Mouse (Mus musculus) hindbrain, embryonic 15.5 days (tissue): Measurements from ENCODE around the gene Igfbp2. TPM values are rescaled to one million over a fixed set of nuclear protein-coding genes. Genes with fewer than 3 reads are reported as not detected.

Experiments used
- ATAC-seq: fragments of 200-750 bp; cut with Nextera tagmentation; 2 replicates; pipeline ENCODE4 v1.8.0; 2017; ENCODE audit warnings: low read depth, moderate number of reproducible peaks, moderate TSS enrichment; ENCODE audit not compliant: low FRiP score
- H3K27ac ChIP-seq: fragments of 300-500 bp; sonication (generic); replicated peaks from 2 replicates; pipeline ENCODE4 v1.5.1; 2015; ENCODE audit warnings: mild to moderate bottlenecking, inconsistent platforms
- H3K27me3 ChIP-seq: fragments of 300-500 bp; sonication (generic); 2 replicates; pipeline ENCODE4 v1.6.1; 2015; ENCODE audit warnings: control low read depth, inconsistent platforms
- H3K36me3 ChIP-seq: fragments of 300-500 bp; sonication (generic); 2 replicates; pipeline ENCODE4 v1.6.1; 2015; ENCODE audit warnings: control low read depth, inconsistent platforms
- H3K4me1 ChIP-seq: fragments of 300-500 bp; sonication (generic); replicated peaks from 2 replicates; pipeline ENCODE4 v1.6.1; 2015; ENCODE audit warnings: control low read depth, inconsistent platforms
- H3K4me2 ChIP-seq: fragments of 300-500 bp; sonication (generic); 2 replicates; pipeline ENCODE4 v1.6.1; 2015; ENCODE audit warnings: moderate library complexity, mild to moderate bottlenecking, inconsistent platforms
- H3K4me3 ChIP-seq: fragments of 300-500 bp; sonication (generic); 2 replicates; pipeline ENCODE4 v1.5.1; 2015; ENCODE audit warnings: mild to moderate bottlenecking, inconsistent platforms
- H3K9ac ChIP-seq: fragments of 300-500 bp; sonication (generic); 2 replicates; pipeline ENCODE4 v1.6.1; 2015; ENCODE audit warnings: inconsistent platforms
- H3K9me3 ChIP-seq: fragments of 300-500 bp; sonication (generic); 2 replicates; pipeline ENCODE4 v1.6.1; 2016; ENCODE audit warnings: control low read depth, inconsistent platforms
- WGBS: fragments of 180-500 bp; shearing (Covaris S2); methylation state at CpG from one replicate; pipeline ENCODE4 v1.1.7; 2015; 5-methylcytosine and 5-hydroxymethylcytosine counted together
- polyA plus RNA-seq: library from polyadenylated mRNA; unstranded; fragments of >200 nt; fragmentation: Nextera tagmentation; extraction: Ambion mirVana; gene quantifications from 2 replicates; pipeline ENCODE4 v1.2.1, GENCODE M21; 2015

The Igfbp2 gene
- polyA plus RNA-seq, 1 experiment from 2014 or later: 463 TPM

DNA sequence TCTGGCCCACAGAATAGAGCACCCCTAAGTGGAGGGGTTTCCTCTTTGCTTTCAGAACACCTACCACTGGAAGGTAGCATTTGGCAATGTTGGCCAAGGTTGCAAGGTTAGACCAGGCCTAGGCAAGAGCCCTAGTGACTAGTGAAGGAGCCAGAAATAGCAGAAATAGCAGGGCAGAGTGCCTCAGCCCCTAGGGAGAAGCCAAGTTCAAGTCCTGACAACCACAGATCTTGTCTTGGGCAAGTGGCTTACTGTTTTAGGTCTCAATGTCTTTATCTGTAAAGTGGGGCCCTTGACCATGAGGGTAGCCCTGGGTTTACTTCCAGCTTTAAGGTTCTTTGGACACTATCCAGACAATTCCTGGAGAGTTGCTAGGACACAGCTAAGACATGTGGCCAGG, 45.0 kb downstream of the Igfbp2 start:
- Histone ChIP-seq H3K4me1 (peaks cover 49% of the 10 kb centered on the region), H3K4me3 (no peak overlapping the region), H3K36me3 (no peaks in the 10 kb centered on the region), H3K27ac (no peak overlapping the region), H3K27me3 (0 out of 2 replicates have a peak, but pooled peaks cover 4% of the 10 kb centered on the region), H3K4me2 (peak overlapping the region; percentile 98), H3K9ac (no peak overlapping the region), H3K9me3 (no peaks in the 10 kb centered on the region)
- ATAC-seq: no peak

GRCm38 (mm10) chr1:72869681-72870614, 45.6 kb downstream of the Igfbp2 start:
- Histone ChIP-seq H3K27me3 (0 out of 2 replicates have a peak, but pooled peaks cover 4% of the 10 kb centered on the region), H3K4me3 (peak overlapping the region; percentile 54), H3K36me3 (no peaks in the 10 kb centered on the region), H3K27ac (peak overlapping the region; percentile 65), H3K9ac (peak overlapping the region; percentile 45), H3K9me3 (no peaks in the 10 kb centered on the region), H3K4me1 (peaks cover 55% of the 10 kb centered on the region), H3K4me2 (peak overlapping the region; percentile 98)
- 4% methylated on average over 22 of the region's 22 CpGs for WGBS
- ATAC-seq: no peak

GRCm38 (mm10) chr1:72870615-72871336, 46.5 kb downstream of the Igfbp2 start:
- Histone ChIP-seq H3K4me3 (peak overlapping the region; percentile 54), H3K4me1 (peaks cover 61% of the 10 kb centered on the region), H3K9me3 (no peaks in the 10 kb centered on the region), H3K27me3 (0 out of 2 replicates have a peak, but pooled peaks cover 4% of the 10 kb centered on the region), H3K9ac (peak overlapping the region; percentile 45), H3K27ac (peak overlapping the region; percentile 65), H3K4me2 (peak overlapping the region; percentile 98), H3K36me3 (no peaks in the 10 kb centered on the region)
- peak; percentile 59 for ATAC-seq
- WGBS: 1% methylated on average over 20 of the region's 20 CpGs

DNA sequence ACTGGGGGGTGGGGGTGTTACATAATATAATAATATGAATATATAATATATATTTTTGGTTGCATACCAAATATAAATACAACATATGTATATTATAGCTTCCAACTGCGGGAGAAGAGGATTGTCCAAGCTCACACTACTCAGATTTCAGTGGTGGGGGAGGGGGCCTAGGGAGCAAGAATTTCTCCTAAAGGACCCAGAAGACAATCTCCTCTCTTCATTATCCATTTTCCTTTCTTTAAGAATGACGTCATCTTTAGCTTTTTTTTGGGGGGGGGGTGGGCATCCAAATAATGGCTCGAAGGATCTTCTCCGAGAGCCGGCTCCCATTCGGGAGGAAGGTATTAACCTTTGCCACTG, 47.0 kb downstream of the Igfbp2 start:
- Histone ChIP-seq H3K27me3 (0 out of 2 replicates have a peak, but pooled peaks cover 4% of the 10 kb centered on the region), H3K4me1 (peaks cover 59% of the 10 kb centered on the region)
- ATAC-seq: 0 out of 2 replicates have a peak, but pooled peaks have one; percentile 19

GRCm38 (mm10) chr1:72871697-72872411, 47.6 kb downstream of the Igfbp2 start:
- Histone ChIP-seq H3K27me3 (0 out of 2 replicates have a peak, but pooled peaks cover 4% of the 10 kb centered on the region), H3K4me2 (peak overlapping the region; percentile 98), H3K9ac (peak overlapping the region; percentile 45), H3K4me1 (peaks cover 58% of the 10 kb centered on the region), H3K4me3 (peak overlapping the region; percentile 54), H3K36me3 (no peaks in the 10 kb centered on the region), H3K27ac (peak overlapping the region; percentile 65), H3K9me3 (no peaks in the 10 kb centered on the region)
- ATAC-seq: peak; percentile 23
- under 1% methylated on average over 34 of the region's 34 CpGs for WGBS

More for the DNA sequence above, 47.0 kb downstream of the Igfbp2 start:
- Histone ChIP-seq H3K9ac (peak overlapping the region; percentile 45), H3K4me3 (peak overlapping the region; percentile 54), H3K9me3 (no peaks in the 10 kb centered on the region), H3K36me3 (no peaks in the 10 kb centered on the region), H3K4me2 (peak overlapping the region; percentile 98), H3K27ac (peak overlapping the region; percentile 65)
- WGBS: under 1% methylated on average over 6 of the region's 6 CpGs

GRCm38 (mm10) chr1:72872521-72872920, 48.2 kb downstream of the Igfbp2 start:
- Histone ChIP-seq H3K4me3 (peak overlapping the region; percentile 54), H3K9ac (peak overlapping the region; percentile 22; the same call in 1 of the 2 replicates), H3K36me3 (no peaks in the 10 kb centered on the region), H3K4me1 (peaks cover 55% of the 10 kb centered on the region), H3K9me3 (no peaks in the 10 kb centered on the region), H3K27ac (peak overlapping the region; percentile 78), H3K27me3 (0 out of 2 replicates have a peak, but pooled peaks cover 4% of the 10 kb centered on the region), H3K4me2 (peak overlapping the region; percentile 98)
- under 1% methylated on average over 8 of the region's 8 CpGs for WGBS
- peak; percentile 53 for ATAC-seq

GRCm38 (mm10) chr1:72873078-72873477, 48.8 kb downstream of the Igfbp2 start:
- peak overlapping the region; percentile 64; the same call in 1 of the 2 replicates for H3K9ac ChIP-seq
- under 1% methylated on average over 16 of the region's 16 CpGs for WGBS
- peaks cover 57% of the 10 kb centered on the region for H3K4me1 ChIP-seq

GRCm38 (mm10) chr1:72873511-72874286, 49.4 kb downstream of the Igfbp2 start:
- Histone ChIP-seq H3K9me3 (no peaks in the 10 kb centered on the region), H3K9ac (peak overlapping the region; percentile 64), H3K4me2 (peak overlapping the region; percentile 98), H3K27me3 (0 out of 2 replicates have a peak, but pooled peaks cover 4% of the 10 kb centered on the region), H3K27ac (peak overlapping the region; percentile 78), H3K36me3 (no peaks in the 10 kb centered on the region), H3K4me1 (peaks cover 62% of the 10 kb centered on the region), H3K4me3 (peak overlapping the region; percentile 54)
- WGBS: under 1% methylated on average over 43 of the region's 43 CpGs
- peak; percentile 12; the same call in 1 of the 2 replicates for ATAC-seq

More at GRCm38 (mm10) chr1:72873078-72873477, 48.8 kb downstream of the Igfbp2 start:
- peak overlapping the region; percentile 54 for H3K4me3 ChIP-seq
- H3K36me3 ChIP-seq: no peaks in the 10 kb centered on the region
- H3K4me2 ChIP-seq: peak overlapping the region; percentile 98
- no peaks in the 10 kb centered on the region for H3K9me3 ChIP-seq
- 0 out of 2 replicates have a peak, but pooled peaks cover 4% of the 10 kb centered on the region for H3K27me3 ChIP-seq
- ATAC-seq: no peak
- H3K27ac ChIP-seq: peak overlapping the region; percentile 78

DNA sequence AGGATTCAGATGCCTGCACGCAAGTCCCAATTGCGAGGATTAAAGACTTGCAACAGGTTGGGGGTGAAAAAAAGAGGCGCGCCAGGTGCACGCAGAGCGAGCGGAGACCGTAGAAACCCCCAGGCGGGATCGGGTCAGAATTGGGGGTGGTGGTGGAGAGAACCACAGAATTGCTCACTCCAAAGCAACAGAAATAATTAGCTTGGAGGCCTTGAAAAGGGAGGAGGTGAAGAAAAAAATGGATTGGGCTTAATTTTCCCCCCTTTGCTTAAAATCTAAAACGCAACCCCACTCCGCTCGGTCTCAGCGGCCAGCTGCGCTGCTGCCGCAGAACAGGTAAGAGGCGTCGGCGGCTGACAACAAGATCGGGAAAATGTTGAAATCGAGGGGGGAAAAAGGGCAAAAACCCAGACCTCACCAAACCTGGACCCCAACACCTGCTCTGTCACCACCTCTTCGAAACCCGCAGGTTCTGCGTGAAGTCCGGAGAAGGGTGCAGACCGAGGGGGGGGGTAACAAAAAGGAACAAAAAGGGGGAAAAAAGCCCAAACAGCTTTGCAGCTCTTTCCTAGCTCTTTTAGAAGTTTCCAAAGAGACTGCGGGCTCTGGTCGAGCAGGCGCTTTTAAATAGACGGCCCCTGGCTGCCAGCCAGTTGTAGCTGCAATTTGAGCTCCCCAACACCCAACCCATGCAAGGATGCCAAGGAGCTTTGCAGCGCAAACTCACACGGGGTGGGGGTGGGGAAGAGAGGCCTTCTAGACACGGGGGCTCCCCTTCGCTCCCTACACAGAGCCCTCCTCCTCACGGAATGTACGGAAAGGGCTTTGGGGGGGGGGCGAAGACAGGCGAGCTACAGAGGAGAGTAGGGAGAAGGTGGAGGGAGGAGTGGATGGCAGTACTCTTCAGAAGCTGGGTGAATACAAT, 50.2 kb downstream of the Igfbp2 start, which contains the start of gene Igfbp5:
TSS of gene Igfbp5 (minus strand) at position 598 of the 925 bp plus-strand sequence.
- no peaks in the 10 kb centered on the region for H3K27me3 ChIP-seq
- peak; percentile 56; the same call in 1 of the 2 replicates for ATAC-seq
- no peaks in the 10 kb centered on the region for H3K36me3 ChIP-seq
- H3K4me3 ChIP-seq: peak within 1 kb of the TSS; percentile 54
- peak within 1 kb of the TSS; percentile 98 for H3K4me2 ChIP-seq
- H3K9ac ChIP-seq: peak within 1 kb of the TSS; percentile 64
- no peaks in the 10 kb centered on the region for H3K9me3 ChIP-seq
- H3K4me1 ChIP-seq: peaks cover 63% of the 10 kb centered on the region
- under 1% methylated on average over 38 of the region's 38 CpGs for WGBS
- peak within 1 kb of the TSS; percentile 78 for H3K27ac ChIP-seq

- H3K36me3 ChIP-seq: no peaks in the 10 kb centered on the region
- WGBS: 6% methylated on average over 3 of the region's 3 CpGs
- H3K27ac ChIP-seq: no peak overlapping the region
- H3K4me2 ChIP-seq: peak overlapping the region; percentile 98
- H3K27me3 ChIP-seq: no peaks in the 10 kb centered on the region
- H3K4me3 ChIP-seq: no peak overlapping the region
- H3K4me1 ChIP-seq: peaks cover 52% of the 10 kb centered on the region
- H3K9me3 ChIP-seq: no peaks in the 10 kb centered on the region
- no peak overlapping the region for H3K9ac ChIP-seq
- no peak for ATAC-seq
These were observed 51.4 kb downstream of the Igfbp2 start for GRCm38 (mm10) chr1:72875708-72876107.
